Mouse (Mus musculus) hindbrain, embryonic 13.5 days (tissue): ENCODE measurements at regions not wholly inside any gene's neighbourhood (a gene's known extent, or its start where the extent isn't known, plus 50 kb on each side); places are given as distances from the start of the nearest gene placed in this dataset.
A peak's percentile ranks its signal among the peaks of the same experiment; 100 is the strongest.

Experiments
- ATAC-seq: fragments of 200-750 bp; cut with Nextera tagmentation; 2 replicates; pipeline ENCODE4 v1.8.0; 2017; ENCODE audit warnings: moderate TSS enrichment; ENCODE audit not compliant: low FRiP score
- H3K27ac ChIP-seq: fragments of 300-500 bp; sonication (generic); 2 replicates; pipeline ENCODE4 v1.5.1; 2015; ENCODE audit warnings: inconsistent platforms, mild to moderate bottlenecking, moderate library complexity
- H3K27me3 ChIP-seq: fragments of 300-500 bp; sonication (generic); 2 replicates; pipeline ENCODE4 v1.6.1; 2015; ENCODE audit warnings: mild to moderate bottlenecking, inconsistent platforms
- H3K36me3 ChIP-seq: fragments of 300-500 bp; sonication (generic); 2 replicates; pipeline ENCODE4 v1.6.1; 2015; ENCODE audit warnings: mild to moderate bottlenecking, inconsistent platforms
- H3K4me1 ChIP-seq: fragments of 300-500 bp; sonication (generic); replicated peaks from 2 replicates; pipeline ENCODE4 v1.6.1; 2015; ENCODE audit warnings: inconsistent platforms
- H3K4me2 ChIP-seq: fragments of 300-500 bp; sonication (generic); 2 replicates; pipeline ENCODE4 v1.6.1; 2015; ENCODE audit warnings: inconsistent platforms, mild to moderate bottlenecking, moderate library complexity
- H3K4me3 ChIP-seq: fragments of 300-500 bp; sonication (generic); 2 replicates; pipeline ENCODE4 v1.5.1; 2015; ENCODE audit warnings: mild to moderate bottlenecking, inconsistent platforms
- H3K9ac ChIP-seq: fragments of 300-500 bp; sonication (generic); 2 replicates; pipeline ENCODE4 v1.6.1; 2015; ENCODE audit warnings: mild to moderate bottlenecking, inconsistent platforms
- H3K9me3 ChIP-seq: fragments of 300-500 bp; sonication (generic); 2 replicates; pipeline ENCODE4 v1.6.1; 2016; ENCODE audit warnings: inconsistent platforms
- WGBS: fragments of 180-500 bp; shearing (Covaris S2); methylation state at CpG from one replicate; pipeline ENCODE4 v1.1.7; 2015; 5-methylcytosine and 5-hydroxymethylcytosine counted together

- no peak overlapping the region for H3K9ac ChIP-seq
- no peak for ATAC-seq
- H3K9me3 ChIP-seq = no peaks in the 10 kb centered on the region
- no peak overlapping the region for H3K27ac ChIP-seq
- no peaks in the 10 kb centered on the region for H3K27me3 ChIP-seq
- no peaks in the 10 kb centered on the region for H3K36me3 ChIP-seq
- H3K4me1 ChIP-seq = no peaks in the 10 kb centered on the region
- no peak overlapping the region for H3K4me2 ChIP-seq
- no peak overlapping the region for H3K4me3 ChIP-seq
- 55% methylated on average over 1 of the region's 1 CpGs for WGBS
These were observed 390.4 kb downstream of the Poteg start for GRCm38 (mm10) chr8:27837903-27838302.

DNA sequence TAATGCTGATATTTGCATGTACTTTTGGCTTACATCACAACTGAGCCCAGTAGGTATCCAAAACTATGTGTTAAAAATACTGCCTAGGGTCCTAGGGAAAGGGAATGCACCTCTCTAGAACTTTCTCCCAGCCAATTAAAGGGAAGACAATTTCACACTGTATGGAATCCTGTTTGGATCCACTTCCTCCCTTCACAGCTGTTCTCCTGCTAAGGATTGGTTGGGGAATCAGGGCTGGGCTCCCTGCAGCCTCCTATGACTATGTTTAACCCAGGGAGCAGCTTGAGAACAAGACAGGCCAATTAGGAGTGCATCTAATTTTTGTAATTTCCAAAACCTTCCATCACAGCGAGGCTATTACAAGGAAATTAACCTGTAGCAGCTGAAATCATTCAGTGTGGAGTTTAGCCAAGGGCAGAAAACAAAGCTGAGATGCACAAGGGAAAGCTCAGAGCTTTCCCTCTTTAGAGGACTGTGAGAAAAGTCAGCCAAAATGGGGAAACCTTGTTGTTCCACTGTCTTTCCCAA, 419.1 kb downstream of the Poteg start:
- ATAC-seq = 0 out of 2 replicates have a peak, but pooled peaks have one; percentile 46
- WGBS = 51% methylated on average over 1 of the region's 1 CpGs

DNA sequence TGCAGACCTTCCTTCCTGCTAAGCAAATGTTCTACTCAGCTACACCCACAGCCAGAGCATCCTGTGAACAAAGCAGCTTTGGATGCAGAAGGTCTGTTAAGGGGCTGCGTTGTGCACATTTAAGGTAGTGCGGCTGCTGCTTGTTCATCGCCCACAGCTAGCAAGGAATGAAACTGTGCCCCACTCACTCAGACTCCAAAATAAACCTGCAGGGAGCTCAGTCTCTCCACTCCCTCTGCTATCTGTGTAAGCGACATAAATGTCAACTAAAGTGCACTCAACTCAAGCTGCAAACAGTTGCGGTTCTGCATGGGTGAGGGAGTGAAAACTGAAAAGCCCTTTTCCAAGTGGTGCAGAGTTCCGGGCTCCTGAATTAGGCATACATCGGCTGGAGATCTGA, 421.1 kb downstream of the Poteg start:
- no peaks in the 10 kb centered on the region for H3K27me3 ChIP-seq
- no peaks in the 10 kb centered on the region for H3K36me3 ChIP-seq
- H3K27ac ChIP-seq = no peak overlapping the region
- no peak overlapping the region for H3K4me3 ChIP-seq
- no peak for ATAC-seq
- 93% methylated on average over 7 of the region's 7 CpGs for WGBS
- no peaks in the 10 kb centered on the region for H3K9me3 ChIP-seq
- no peaks in the 10 kb centered on the region for H3K4me1 ChIP-seq
- H3K4me2 ChIP-seq = no peak overlapping the region
- H3K9ac ChIP-seq = no peak overlapping the region

More for the DNA sequence above, 419.1 kb downstream of the Poteg start:
- Histone ChIP-seq H3K9me3 (no peaks in the 10 kb centered on the region), H3K4me1 (no peaks in the 10 kb centered on the region), H3K27ac (no peak overlapping the region), H3K4me2 (no peak overlapping the region), H3K9ac (no peak overlapping the region), H3K36me3 (no peaks in the 10 kb centered on the region), H3K27me3 (no peaks in the 10 kb centered on the region), H3K4me3 (no peak overlapping the region)

DNA sequence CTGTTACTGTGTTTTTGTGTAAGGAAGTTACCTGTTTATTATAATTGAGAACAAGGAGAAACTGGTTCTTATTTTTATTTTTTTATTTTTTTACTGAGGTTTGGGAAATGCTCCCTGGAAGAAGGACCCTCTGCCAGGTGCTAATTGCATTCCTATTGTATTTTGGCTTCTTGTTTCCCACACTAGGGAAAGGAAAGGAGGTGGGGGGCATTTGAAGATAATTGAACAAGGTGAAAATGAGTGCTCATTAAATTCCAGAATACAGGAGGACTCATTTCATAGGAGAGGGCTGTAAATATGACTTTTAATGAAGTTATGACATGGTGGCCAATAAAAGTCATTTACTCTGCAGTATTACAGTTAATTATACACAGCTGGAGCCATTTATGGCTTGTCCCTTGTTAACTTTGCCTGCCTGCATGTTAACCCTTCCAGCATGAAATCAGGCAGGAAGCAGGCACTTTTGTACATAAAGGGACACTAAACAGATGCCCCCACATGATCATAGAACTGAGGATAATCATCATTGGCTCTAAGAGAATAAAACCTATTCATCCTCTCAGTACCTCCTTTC, 430.3 kb downstream of the Poteg start:
- Histone ChIP-seq H3K9ac (no peak overlapping the region), H3K4me2 (no peak overlapping the region), H3K4me3 (no peak overlapping the region), H3K27ac (no peak overlapping the region), H3K27me3 (no peaks in the 10 kb centered on the region), H3K4me1 (peaks cover 3% of the 10 kb centered on the region; the same call in 1 of the 2 replicates), H3K36me3 (no peaks in the 10 kb centered on the region), H3K9me3 (no peaks in the 10 kb centered on the region)
- peak; percentile 71; the same call in 1 of the 2 replicates for ATAC-seq

DNA sequence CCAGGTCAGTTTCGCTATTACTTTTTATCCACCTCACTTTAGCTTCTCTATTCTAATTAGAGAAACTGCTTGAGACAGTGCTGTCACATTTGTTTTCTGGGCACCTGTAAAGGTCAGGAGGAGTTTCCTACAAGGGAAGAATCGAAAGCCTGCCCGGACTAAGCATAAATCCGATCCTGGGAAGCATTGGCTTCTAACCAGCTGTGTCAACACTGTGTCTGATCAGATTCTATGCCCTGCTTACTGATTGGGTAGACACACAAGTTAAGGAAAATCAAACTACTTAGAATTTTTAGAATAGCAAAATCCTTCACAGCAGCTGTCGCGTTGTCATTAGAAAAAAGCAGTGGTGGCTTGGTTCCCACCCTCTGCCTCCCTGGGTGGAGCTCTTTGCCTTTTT, 441.8 kb downstream of the Poteg start:
- Histone ChIP-seq H3K27me3 (no peaks in the 10 kb centered on the region), H3K36me3 (no peaks in the 10 kb centered on the region), H3K4me3 (no peak overlapping the region), H3K4me1 (no peaks in the 10 kb centered on the region), H3K9ac (no peak overlapping the region), H3K9me3 (no peaks in the 10 kb centered on the region), H3K27ac (no peak overlapping the region), H3K4me2 (no peak overlapping the region)
- no peak for ATAC-seq
- WGBS = 82% methylated on average over 6 of the region's 6 CpGs

- Histone ChIP-seq H3K4me2 (no peak overlapping the region), H3K4me1 (no peaks in the 10 kb centered on the region), H3K27ac (no peak overlapping the region), H3K27me3 (no peaks in the 10 kb centered on the region), H3K9ac (no peak overlapping the region), H3K36me3 (no peaks in the 10 kb centered on the region), H3K4me3 (no peak overlapping the region), H3K9me3 (no peaks in the 10 kb centered on the region)
- no peak for ATAC-seq
- 85% methylated on average over 6 of the region's 6 CpGs for WGBS
These were observed 446.9 kb downstream of the Poteg start for GRCm38 (mm10) chr8:27894325-27894724.

- no peak overlapping the region for H3K4me2 ChIP-seq
- H3K27me3 ChIP-seq = no peaks in the 10 kb centered on the region
- ATAC-seq = no peak
- no peak overlapping the region for H3K9ac ChIP-seq
- H3K36me3 ChIP-seq = no peaks in the 10 kb centered on the region
- H3K4me3 ChIP-seq = no peak overlapping the region
- no peaks in the 10 kb centered on the region for H3K4me1 ChIP-seq
- no peaks in the 10 kb centered on the region for H3K9me3 ChIP-seq
- no peak overlapping the region for H3K27ac ChIP-seq
- WGBS = 84% methylated on average over 2 of the region's 2 CpGs
These were observed 452.6 kb downstream of the Poteg start for GRCm38 (mm10) chr8:27900115-27900514.

DNA sequence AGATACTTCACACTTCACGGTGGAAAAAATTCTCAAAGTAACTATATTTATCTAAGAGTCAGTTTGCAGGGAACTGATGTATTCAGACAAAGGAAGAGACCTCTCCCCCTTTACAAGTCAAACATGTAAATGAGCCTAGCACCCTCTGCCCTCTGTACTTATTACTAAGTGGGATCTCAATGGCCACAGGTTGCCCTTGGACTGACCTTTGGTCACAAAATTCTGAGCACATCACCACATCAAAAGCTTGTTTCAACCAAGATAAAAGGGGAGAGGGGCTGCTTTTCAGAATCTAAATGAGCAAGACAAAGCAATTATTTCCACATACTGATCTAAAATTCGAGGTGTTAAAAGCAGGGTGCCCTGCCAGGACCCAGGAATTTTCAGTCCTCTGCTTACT, 456.3 kb downstream of the Poteg start:
- no peak for ATAC-seq

DNA sequence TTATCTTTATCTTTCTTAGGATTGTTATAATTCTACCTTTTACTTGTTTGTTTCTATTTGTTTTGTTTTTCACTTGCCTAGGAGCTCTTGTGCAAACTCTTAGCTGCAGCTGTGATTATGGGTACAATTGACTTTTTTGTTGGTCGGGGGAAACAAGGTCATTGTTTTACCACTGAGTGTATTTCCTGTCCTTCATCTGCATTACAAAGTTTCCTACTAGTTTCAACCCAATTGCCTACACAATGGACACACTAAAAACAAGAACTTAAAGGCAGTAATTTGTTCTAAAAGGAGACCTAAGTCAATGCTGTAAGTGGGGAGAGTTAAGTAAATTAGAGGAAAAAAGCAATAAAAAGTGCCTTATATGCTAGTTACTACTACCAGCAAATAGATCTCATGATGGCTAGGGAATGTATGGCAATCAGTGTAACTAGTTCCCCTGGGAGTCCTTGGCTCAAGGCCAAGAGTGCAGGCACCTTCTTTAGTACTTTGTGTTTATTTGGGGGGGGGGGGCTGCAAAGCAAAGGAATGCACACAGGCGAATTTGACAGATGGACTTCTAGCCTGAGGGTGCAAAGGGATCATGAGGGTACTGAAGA, 462.0 kb downstream of the Poteg start:
- no peak for ATAC-seq
- WGBS = 58% methylated on average over 2 of the region's 2 CpGs
- no peak overlapping the region for H3K4me2 ChIP-seq
- H3K27me3 ChIP-seq = no peaks in the 10 kb centered on the region
- no peak overlapping the region for H3K4me3 ChIP-seq
- H3K36me3 ChIP-seq = no peaks in the 10 kb centered on the region
- no peak overlapping the region for H3K27ac ChIP-seq
- no peaks in the 10 kb centered on the region for H3K9me3 ChIP-seq
- H3K9ac ChIP-seq = no peak overlapping the region
- H3K4me1 ChIP-seq = no peaks in the 10 kb centered on the region

More for the DNA sequence above, 456.3 kb downstream of the Poteg start:
- H3K36me3 ChIP-seq = no peaks in the 10 kb centered on the region
- no peak overlapping the region for H3K4me2 ChIP-seq
- H3K27ac ChIP-seq = no peak overlapping the region
- no peak overlapping the region for H3K4me3 ChIP-seq
- H3K9ac ChIP-seq = no peak overlapping the region
- no peaks in the 10 kb centered on the region for H3K27me3 ChIP-seq
- WGBS = 15% methylated on average over 2 of the region's 2 CpGs
- no peaks in the 10 kb centered on the region for H3K4me1 ChIP-seq
- no peaks in the 10 kb centered on the region for H3K9me3 ChIP-seq

DNA sequence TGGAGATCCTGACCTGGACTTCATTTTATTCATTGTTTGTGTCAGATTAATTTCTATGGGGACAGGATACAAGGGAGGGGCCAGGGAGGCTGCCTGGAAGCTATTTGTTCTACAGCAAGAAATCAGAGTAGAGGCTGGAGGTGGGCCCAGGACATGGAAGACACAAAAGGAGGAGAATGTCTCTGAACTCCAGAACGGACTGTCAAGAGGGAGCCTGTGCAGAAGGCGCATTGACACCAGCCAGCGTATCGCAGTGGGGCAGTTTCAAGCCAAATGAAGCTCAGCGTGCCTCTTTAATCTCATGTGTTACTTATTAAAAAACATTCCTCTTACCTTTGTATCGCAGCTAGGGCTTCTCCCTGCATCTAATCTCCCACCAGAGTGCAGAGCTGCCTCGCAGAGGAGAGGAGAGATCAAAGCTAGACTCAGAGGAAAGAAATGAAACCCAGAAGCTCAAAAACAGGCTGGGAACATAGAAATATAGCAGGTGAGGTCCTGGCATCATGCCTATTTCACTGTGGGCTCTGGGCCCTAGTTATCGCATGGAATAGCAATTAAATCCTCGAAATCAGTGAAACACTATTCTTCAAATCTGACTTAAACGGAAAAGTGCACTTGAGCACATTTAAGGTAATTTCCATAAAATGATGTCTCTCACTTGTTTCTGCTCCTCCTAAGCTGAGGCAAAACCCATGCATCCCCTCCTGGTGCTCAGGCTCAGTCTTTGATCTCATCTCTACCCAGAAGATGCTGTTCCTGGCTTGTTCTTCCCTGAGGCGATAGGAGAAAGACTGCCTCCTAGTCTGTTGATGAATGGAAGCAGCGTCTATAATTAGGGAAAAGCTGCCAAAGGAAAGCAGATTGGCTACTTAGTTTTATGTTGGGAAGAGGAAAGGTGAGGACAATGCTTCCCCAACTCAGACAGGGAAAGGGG, 491.4 kb downstream of the Poteg start:
- Histone ChIP-seq H3K4me2 (no peak overlapping the region), H3K4me3 (no peak overlapping the region), H3K9ac (no peak overlapping the region), H3K36me3 (no peaks in the 10 kb centered on the region), H3K27me3 (no peaks in the 10 kb centered on the region), H3K27ac (no peak overlapping the region), H3K9me3 (no peaks in the 10 kb centered on the region), H3K4me1 (peaks cover 7% of the 10 kb centered on the region; the same call in 1 of the 2 replicates)
- 63% methylated on average over 12 of the region's 12 CpGs for WGBS
- ATAC-seq = no peak

DNA sequence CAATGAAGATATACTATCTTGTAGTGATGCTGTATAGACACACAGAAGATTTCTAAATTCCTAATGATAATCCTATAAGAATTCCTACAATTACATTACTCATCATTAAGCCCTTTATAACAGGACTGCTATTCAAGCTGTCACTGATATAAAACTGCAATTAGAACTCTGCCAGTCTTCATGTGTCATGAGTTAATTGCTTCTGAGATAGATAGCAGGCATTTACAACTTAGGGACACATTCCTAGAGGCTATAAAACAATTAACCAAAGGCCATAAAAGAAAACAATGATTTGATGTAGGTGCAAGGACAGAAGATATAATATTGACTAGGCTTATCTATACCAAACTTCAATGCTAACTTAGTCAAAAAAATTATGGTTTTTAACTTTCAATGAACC, 507.5 kb downstream of the Poteg start:
- Histone ChIP-seq H3K36me3 (no peaks in the 10 kb centered on the region), H3K4me1 (no peaks in the 10 kb centered on the region), H3K4me3 (no peak overlapping the region), H3K27ac (no peak overlapping the region), H3K27me3 (no peaks in the 10 kb centered on the region), H3K9ac (no peak overlapping the region), H3K9me3 (no peaks in the 10 kb centered on the region), H3K4me2 (no peak overlapping the region)
- no peak for ATAC-seq

DNA sequence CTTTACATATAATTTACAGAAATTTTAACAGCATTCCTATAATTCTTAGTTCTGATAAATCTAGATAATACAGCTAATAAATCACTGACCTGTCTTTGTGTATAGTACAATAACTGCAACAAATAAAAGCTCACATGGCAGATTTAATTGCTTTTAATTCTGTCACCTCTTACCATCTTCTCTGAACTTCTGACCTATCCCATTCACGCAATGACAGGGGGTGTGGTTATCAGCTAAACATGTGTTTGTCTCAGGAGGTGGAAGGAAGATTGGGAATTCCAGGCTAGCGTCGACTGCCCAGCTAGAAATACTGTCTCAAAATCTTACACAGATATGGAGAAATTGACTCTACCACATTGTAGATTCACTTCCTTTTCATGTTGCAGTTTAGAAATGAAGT, 533.5 kb downstream of the Poteg start:
- no peak overlapping the region for H3K9ac ChIP-seq
- H3K4me3 ChIP-seq = no peak overlapping the region
- no peak for ATAC-seq
- H3K27me3 ChIP-seq = no peaks in the 10 kb centered on the region
- no peaks in the 10 kb centered on the region for H3K9me3 ChIP-seq
- H3K27ac ChIP-seq = no peak overlapping the region
- H3K36me3 ChIP-seq = no peaks in the 10 kb centered on the region
- H3K4me1 ChIP-seq = no peaks in the 10 kb centered on the region
- 6% methylated on average over 3 of the region's 3 CpGs for WGBS
- H3K4me2 ChIP-seq = no peak overlapping the region
